Mouse (Mus musculus) cerebellum, adult 9-10 months (tissue): ENCODE measurements around the gene Mmp9.

Experiments used
- DNase-seq: peaks from one replicate; pipeline ENCODE4 v3.0.0; 2022

Gene Mmp9

DNA sequence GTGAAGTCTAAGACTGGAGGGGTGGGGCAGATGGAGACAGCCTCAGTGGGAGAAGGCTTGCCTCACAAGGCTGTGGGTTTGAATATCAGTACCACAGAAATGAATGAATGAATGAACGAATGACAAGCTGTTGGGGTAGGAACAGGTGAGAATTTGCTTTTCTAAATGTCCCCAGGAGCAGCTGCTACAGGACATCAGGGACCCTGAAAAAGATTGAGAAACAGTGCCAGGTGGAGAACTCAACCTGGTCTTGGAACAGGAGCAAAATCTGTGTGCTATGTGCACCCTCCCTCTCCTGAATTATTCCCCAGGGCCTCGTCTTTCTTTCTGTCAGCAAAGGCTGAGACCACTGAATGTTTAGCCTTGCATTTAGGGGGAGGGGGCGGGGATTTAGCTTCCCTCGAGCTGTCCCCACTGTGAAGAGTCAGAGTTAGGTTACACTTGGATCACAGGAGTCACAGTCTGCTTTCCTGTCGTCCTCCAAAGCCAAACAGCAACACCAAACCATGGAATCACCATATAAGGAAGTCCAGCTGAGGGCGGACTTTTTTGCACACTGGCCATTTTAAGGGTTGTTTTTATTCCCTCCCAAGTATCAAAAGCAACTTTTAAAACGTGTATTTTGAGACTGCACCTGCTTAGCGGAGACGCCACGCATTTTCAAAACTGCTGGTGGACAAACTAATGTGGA is at the start of gene Mmp9:
Mmp9 (plus strand) TSS at position 641 of the 691 bp plus-strand sequence.
- no peak for DNase-seq

DNA sequence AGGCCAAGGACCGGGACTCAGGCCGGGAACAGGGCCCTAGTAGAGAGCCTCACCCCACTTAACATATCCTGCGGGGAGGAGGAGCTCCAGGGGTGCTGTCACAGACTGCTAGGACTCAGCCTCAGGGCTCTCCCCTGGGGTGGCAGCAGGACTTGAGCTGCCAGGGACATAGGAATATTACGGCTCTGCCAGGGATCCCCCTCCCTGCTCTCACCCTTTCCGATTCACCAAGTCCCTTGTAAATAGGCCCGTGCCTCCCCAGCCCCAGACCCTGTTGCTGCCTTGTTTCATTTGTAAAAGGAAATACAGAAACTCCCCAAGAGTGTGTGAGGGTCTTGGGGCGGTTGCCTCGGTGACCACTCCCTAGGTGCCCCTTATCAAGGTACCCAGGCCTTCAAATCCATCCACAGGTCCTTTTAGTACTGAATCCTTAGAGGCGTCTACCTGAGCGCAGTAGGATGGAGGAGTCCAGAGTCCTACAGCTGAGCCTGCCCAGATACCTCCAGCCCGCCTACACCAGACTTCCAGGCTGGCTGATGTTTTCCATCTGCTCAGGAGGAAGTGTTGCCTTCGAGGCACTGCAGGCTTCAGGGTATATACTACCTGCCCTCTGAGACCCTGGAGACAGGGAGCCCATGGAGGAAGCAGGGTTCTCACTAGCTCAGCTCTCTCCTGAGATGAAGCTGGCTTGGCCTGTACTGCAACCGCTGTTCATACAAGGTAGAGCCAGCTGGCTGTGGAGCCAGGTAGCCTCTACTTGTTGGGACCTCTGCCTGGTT is 49.3 kb upstream of the Mmp9 start:
- no peak for DNase-seq

DNA sequence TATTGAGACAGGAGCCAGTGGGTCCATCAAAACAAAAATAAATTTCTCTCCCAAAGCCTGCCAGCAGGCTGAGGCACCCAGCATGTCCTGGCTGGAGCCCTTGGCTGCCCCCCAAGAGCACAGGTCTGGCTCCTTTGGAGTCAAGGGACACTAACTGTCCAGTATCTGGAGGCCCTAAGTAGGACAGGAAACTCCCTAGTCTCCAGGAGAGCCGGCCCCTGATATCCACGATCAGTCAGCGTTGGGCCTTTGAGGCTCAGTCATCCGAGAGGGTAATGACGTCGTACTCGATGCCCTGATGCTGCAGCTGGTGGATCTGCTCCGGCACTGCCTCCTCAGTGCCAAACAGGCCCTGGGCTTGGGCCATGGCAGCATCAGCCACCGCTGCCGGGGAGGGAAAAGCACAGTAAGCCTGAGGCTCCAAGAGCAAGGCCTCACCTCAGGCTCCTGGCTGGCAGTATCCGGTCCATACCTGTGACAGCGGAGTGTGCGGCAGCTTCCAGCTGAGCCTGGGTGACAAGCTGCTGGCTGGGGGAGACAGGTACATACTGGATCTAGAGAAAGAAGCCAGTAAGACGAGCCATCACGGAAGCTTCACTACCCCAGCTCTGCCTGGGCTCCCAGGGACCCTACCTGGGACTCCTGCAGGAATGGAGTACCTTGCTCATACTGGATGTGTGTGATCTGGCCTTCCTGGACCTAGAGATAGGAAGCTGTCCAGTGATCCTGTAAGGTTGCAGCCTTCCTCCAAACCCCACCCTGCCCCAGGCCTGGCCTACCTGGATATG is 48.5 kb upstream of the Mmp9 start:
- peak; percentile 78 for DNase-seq

DNA sequence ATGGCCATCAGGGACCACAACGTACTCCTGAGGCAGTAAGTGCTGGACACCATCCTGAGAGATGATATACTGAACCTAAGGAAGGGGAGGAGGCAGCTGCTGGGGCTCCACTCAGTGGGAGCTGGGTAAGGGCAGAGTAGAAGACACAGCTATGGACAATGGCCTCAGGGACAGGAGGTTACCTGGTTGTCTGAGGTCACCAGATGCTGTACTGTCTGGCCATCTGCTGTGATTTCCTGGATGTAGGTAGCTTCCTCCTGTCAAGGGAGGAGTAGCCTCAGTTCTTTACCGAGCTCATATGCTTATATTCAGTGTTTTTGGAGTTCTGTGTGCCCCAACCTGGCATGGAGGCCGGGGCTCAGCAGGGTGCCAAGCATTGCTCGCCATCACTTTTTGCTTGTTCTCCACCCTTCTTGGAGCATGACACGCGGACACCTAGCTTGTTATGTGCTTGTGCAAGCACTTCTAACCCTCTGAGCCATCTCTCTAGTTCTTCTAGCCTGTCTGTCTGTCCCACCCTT is 47.8 kb upstream of the Mmp9 start:
- DNase-seq: peak; percentile 69

DNA sequence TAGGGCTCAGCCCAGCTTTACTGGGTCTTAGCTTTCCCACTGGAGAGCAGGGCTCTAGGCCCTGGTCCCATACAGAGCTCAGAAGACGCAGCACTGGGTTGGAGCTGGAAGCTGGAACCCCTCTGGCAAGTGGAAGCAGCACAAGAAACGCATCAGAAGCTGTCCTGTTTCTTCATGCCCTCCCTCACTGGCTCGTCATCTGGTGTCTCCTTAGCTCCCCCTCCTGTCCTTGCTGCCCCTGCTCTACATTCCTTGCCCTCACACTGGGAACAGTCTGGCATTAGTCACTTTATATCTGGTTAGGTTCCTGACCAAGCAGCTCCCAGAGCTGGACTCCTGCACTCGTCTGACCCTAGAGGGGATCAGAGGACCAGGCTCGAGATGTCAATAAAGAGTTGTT is 46.5 kb upstream of the Mmp9 start:
- no peak for DNase-seq

DNA sequence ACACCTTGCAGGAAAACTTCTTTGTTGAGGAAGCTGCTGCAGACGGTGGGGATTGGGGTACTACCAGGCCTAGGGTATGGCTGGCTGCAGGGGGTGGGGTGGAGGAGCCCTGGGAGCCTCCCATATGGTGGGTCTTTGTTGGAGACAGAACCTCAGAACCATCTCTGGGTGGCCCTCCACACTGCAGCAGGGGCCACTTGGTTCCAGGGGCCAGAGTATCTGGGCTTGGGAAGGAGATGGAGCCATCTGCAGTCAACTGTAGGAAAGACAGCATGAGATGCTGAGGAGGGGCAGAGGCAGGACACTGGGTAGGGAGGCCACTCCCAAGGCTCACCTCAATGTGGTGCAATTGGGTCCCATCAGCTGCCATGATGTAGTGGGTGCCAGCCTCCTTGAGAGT is 45.9 kb upstream of the Mmp9 start:
- no peak for DNase-seq

DNA sequence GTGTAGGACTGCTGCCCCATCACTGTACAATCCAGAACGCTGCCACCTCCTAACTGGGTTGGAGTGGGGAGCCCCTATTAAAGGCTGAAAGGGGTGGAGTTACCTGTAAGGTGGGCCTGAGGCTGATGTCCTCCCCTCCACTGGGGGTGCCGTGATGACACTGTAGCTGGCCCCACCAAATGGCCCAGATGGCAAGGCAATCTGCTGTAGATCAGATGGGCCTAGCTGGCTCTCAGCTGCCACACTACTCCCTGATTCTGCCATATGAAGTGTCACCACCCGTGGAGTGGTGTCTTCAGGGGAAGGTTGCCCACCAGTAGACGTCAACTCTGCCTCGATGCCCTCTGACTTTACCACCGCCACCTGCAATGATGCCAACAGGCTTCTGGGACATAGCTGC is 44.7 kb upstream of the Mmp9 start:
- no peak for DNase-seq

DNA sequence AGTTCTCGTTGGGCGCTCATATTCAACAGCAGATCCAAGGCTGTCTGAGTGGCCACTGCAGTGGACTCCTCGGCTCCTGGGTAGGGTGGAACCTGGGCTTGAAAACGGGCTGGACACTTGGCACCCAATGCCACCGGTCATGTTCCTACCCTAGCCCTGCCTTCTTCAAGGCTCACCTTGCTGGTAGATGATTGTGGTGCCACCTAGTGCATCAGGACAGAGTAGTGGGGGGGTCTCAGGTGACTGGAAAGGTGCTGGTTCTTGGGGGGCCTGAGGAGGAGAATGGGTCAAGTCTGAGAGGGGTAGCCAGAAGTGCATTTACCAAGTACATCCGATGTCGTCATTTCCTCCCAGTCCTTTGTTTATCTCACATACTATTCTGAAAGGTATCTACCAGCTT is 42.6 kb upstream of the Mmp9 start:
- DNase-seq: no peak

DNA sequence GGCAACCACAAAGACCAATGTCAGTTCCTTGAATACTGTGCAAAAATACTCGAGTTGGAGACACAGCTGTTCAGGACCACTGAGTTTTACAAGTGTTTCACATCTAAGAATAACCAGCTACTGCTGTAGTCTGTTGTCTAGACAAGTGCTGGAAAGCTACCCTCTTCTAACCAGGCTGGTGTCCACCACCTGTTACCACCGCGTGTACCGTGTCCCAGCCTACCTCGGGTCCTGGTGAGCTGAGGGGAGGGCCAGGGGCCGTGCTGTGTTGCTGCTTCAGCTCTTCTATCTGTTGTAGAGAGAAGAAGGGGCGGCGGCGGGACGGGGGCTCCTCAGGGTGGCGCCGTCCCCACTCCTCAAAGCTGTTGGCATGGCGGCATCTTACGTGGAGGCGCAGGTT is 41.5 kb upstream of the Mmp9 start:
- no peak for DNase-seq

DNA sequence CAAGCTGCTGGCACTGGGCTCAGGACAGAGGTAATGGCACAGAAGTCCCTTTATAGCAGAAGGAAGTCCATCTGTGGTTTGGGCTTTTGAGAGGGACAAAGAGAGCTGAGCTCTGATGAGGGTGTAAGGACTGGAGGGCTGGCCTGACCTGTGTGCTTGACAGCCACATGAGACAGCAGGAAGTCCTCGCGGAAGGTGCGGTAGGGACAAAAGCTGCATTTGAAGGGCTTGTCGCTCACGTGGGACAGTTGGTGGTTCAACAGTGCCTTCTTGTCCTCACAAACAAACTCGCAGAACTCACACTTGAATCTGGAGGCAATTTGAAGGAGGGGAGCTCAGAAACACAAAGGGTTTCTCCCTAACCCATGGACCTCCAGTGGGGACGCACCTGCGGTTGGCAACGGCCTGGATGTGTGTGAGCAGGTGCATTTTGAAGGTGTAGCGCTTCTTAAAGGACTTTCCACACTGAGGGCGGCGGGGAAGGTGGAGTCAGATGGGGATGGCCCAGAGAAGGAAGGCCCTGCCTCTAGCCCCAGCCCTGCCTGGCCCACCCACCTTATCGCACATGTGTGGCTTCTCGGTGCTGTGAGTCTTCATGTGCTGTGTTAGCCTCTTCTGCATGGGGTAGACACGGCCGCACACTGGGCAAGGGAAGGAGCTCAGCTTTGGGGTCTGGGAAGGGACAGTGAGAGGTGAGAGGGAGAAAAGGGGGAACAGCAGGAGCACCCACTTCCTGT is 40.7 kb upstream of the Mmp9 start:
- DNase-seq: no peak

DNA sequence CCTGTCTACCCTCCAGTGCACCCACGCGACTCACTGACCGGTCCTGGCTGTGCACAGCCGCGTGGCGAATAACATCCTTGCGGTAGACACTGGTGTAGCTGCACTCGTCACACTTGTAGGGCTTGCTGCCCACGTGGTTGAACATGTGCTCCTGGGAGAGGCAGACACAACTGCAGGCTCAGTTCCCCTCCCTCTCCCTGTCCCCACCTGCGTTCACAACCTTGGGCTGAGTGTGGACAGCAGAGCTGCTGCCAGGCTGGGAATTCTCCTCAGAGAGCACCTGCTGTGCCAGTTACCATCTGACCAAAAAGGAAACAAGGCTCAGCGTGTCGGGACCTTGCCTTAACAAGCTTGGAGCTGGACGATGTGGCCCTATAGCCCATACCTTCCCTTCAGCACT is 39.2 kb upstream of the Mmp9 start:
- DNase-seq: no peak

DNA sequence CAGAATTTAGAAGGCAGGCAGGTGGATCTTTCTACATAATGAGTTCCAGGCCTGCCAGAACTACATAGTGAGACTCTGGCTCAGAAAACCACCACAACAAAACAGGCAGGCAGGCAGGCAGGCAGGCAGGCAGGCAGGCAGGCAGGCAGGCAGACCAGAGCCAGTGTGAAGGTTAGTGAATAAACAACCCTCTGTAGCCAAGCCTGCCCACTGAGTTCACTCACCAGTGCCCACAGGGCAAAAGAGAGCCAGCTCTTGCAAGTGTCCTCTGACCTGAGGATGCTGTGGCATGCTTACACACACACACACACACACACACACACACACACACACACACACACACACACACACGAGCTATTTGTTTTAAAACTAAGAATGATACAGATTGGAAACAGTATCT is 37.1 kb upstream of the Mmp9 start:
- no peak for DNase-seq

DNA sequence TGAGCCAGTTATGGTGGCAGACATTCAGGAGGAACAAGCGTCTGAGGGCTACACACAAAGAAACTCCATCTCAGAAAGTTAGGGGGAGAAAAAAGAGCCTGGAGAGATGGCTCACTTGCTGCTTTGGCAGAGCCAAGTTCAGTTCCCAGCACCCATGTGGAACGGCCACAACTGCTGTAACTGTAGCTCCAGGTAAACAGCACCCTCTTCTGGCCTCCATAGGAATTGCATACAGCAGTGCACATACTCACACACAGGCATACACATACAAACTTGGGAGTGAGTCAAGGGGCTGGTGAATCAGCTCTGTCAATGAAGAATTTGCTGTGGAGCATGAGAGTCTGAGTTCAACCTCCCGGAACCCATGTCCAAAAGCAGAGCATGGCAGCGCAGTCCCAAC is 34.5 kb upstream of the Mmp9 start:
- DNase-seq: no peak

DNA sequence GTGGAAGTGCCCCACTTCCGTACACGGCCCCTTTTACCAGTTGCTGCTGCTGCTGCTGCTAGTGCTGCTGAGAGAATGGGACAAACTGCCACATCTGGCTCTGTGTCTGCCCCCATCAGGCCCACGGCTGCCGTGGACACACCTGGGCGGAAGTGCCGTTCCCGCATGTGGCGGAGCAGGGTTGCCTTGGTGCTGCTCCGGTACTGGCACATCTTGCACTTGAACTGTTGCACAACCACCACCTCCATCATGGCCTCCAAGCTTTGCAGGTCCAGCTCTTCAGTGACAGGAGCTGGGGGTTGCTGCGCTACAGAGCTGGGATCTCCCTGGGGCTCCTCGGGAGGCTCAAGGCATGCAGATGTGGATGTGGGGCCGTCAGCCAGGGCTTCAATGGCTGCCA is 33.1 kb upstream of the Mmp9 start:
- no peak for DNase-seq

DNA sequence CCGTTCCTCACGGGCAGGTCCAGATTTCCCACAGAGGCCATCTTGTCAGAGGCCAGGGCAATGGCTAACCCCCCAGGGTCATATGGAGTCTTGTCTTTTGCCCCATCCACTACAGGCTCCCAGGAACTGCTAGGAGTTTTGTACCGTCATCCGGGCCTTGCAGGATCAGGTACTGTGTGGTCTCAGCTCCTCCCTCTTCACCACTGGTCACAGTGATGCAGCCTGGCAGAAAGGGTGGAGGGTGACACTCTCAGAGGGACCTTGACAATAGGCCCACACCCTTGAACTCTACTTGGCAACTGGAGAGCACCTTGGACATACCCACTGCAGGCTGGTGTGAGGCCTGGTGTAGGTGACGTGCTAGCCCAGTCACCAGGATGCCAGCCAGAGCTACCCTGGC is 32.6 kb upstream of the Mmp9 start:
- DNase-seq: no peak

DNA sequence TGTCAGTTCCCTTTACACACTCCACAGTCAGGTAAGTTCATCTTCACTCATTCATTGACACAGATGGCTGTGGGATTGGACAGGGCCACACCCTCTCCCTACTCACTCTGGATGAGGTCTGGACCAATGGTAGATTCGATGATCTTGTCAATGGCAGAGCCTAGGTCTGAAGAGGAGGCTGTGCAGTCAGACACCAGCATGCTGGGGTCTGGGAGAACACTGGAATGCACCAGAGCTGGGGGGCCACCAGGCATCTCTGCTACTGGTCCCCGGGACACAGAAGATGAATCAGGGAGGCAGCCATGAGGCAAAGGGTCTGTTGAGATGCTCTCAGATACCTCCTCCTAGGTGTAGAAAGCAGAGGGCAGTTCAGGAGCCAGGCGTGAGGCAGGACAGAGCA is 31.5 kb upstream of the Mmp9 start:
- no peak for DNase-seq

DNA sequence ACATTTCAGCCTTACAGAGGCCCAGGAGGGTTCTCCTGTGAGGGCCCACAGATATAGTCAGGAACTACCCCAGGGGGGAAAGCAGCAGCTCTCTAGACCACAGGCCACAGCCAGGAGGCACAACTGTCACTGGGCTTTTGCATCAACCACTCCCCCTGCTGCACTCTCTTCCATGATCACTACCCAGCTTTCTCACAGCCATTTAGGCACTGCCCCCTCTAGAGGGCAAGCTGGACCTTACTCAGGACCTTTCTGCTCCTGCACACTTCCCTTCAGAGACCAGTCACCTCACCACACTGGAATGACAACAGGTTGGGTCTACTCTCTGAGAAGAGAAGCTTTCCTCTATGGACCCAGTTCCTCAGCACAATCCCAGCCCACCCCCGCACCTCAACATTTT is 31.0 kb upstream of the Mmp9 start:
- no peak for DNase-seq

DNA sequence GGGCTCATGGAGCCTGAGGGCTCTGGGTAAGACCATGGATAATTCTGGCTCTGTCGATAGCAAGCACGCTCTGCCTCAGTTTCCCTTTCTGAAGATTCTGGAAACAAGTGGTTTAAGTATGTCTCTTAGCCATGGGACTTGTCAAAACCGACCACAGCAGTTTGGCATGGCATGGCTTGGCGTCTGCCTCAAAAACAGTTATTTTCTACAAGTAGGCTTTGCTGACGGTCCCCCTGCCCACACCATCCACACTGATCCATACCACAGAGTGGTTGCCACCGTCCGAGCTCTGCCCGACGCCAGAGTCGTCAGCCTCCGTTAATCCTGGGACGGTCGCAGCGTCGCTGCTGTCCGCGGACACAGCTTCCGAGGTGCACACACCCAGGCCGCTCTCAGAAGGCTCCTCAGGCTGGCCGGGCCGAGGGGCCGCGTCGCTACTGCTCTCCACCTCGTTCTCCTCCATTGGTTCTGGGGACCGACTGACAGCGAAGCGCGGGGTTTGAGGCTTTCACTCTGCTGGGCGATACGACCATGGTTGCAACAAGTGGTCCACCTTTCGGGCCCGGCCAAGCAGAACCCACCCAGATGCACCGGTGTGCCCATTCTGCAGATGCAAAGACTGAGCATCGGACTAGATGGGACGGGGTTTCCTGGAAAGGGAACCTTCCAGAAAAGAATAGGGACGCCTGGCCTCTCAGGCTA is 30.1 kb upstream of the Mmp9 start:
- no peak for DNase-seq

DNA sequence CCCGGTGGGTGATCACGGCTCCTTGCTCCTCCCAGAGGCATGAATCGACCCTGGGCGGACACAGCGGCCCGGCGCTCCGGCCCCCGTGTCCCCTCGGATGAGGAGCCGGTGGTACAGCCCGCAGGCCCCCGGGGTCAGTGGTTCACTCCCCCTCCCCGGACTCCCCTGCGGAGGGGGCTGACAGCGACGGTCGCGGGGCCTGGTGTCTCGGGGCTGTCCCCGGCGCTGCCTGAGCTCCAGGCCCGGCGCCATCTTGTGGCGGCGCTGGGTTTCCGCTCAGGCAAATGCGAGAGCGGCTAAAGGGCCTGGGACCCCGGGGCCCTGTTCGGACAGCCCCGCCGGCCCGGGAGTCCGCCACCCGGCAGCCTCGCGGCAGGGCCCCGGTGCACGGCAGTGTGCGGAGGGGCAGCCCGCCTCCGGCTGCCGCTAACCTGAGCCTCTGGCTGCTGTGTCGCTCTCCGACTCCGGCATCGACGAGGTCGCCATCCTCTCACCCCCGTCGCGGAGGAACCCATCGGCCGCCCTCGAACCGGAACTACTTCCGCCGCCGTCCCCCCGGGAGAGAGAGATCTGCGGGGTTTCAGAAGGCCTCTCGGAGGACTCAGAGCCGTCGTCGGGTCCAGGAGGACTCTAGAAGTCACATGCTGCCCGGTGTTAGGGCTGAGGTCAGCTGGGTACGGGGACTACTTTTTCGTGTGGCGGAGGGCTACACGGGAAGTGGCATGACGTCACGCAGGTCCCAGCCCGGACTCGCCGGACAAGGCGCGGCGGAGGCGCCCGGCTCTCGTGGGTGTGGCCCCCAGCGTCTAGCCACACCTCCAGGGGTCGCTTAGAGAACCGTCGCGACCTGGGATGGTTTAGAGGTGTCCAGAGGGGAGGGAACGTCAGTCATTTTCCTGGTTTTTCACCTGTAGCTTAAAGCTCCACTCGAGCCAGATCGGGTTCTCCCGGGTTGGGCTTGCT is 29.2 kb upstream of the Mmp9 start, which contains the start of gene Zfp335:
Zfp335 (minus strand) TSS at position 672 of the 963 bp plus-strand sequence.
- DNase-seq: peak; percentile 93

DNA sequence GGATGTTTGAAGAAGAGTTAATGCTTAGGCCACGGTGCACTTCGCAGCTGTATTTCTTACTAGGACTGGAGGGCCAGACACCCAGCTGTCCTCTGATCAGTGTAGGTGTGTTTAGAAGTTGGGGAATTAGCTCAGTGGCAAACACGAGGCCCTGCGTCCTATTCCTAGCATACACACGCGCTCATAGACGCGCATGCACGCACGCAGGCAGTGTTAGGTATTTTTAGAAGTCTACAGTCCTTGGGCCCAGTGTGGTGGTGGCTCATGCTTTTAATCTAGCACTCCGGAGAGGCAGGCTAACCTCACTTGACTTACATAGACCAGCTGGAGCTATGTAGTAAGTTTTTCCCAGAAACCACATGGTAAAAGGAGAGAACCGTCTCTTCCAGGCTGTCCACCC is 28.4 kb upstream of the Mmp9 start:
- DNase-seq: no peak
